Mouse (Mus musculus) forelimb bud, embryonic 11.5 days (tissue): ENCODE measurements at regions not wholly inside any gene's neighbourhood (a gene's known extent, or its start where the extent isn't known, plus 50 kb on each side); places are given as distances from the start of the nearest gene placed in this dataset.

ENCODE experiments used
- DNase-seq: peaks from one replicate; pipeline ENCODE4 v3.0.0-alpha.2; 2012; ENCODE audit warnings: low read depth, low spot score

DNA sequence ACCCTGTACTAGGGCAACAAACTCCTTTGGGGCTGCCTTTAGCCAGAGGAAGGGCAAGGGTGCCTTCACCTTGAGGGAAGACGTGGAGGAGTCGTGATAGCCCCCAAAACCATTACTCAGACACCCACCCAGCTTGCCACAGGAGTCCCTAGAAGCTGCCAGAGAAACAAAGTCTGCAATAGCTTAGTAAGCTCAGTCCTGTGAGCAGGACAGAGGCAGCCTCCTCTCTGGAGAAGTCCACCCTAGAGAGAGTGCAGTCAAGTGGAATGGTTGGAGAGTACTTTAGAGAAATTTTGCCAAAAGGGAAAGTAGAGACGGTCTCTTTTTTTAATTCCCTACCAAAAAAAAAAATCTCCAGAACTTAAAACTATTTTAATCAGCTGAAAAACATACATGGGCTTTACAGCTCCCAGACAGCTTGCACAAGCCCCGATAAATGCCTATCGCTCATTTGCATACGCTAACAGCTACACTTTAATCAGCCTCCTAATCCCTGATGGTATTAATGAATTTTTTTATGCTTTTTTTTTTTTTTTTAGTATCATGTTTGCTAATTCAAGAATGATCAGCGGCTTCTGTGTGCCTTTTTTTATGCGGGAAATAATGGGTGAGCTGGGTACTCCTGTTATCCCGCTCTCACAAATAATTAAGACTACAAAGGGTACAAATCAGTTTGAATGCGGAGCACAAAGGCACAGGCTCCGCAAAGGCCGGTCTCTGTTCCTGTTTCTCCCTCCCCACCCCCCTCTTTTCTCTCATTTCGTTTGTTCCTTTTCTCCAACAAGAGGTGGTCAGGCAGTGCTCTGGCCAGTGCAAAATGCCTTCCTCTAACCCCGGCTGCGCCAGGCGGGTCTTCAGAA, 219.8 kb downstream of the Il20rb start:
- DNase-seq, result no peak

DNA sequence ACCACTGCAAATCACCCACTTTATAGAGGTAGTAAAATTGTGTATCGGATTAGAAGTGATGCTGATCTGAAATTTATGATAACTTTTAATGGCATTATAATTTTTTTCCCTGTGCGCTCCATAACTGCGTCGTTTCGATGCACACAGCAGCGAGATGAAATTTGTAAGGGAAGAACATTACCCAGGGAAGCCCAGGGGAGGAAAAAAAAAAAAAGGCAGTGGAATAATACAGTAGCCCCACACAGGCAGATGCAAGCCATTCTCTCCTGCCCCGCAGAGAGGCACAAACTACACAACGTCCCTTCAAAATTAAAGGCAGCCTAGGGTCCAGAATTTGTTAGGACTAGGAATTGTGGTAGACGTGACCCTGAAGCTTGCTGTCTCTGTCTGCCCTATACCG, 234.2 kb downstream of the Il20rb start:
- no peak for DNase-seq
